Mouse (Mus musculus) midbrain, embryonic 10.5 days (tissue): Measurements from ENCODE around the gene Ccnb1. TPM values are rescaled to one million over a fixed set of nuclear protein-coding genes. Genes with fewer than 3 reads are reported as not detected.

Experiments
- DNase-seq: peaks from one replicate; pipeline ENCODE4 v3.0.0-alpha.2; 2017; ENCODE audit warnings: low spot score
- H3K27ac ChIP-seq: fragments of 300-500 bp; sonication (generic); replicated peaks from 2 replicates; pipeline ENCODE4 v1.5.1; 2016; ENCODE audit warnings: mild to moderate bottlenecking
- H3K27me3 ChIP-seq: fragments of 300-500 bp; sonication (generic); 2 replicates; pipeline ENCODE4 v1.6.1; 2016; ENCODE audit warnings: low read depth, mild to moderate bottlenecking; ENCODE audit not compliant: poor library complexity, severe bottlenecking
- H3K36me3 ChIP-seq: fragments of 300-500 bp; sonication (generic); 2 replicates; pipeline ENCODE4 v1.6.1; 2016; ENCODE audit warnings: mild to moderate bottlenecking, moderate library complexity
- H3K4me1 ChIP-seq: fragments of 300-500 bp; sonication (generic); 2 replicates; pipeline ENCODE4 v1.6.1; 2016
- H3K4me3 ChIP-seq: fragments of 300-500 bp; sonication (generic); 2 replicates; pipeline ENCODE4 v1.5.1; 2016; ENCODE audit warnings: mild to moderate bottlenecking, moderate library complexity
- H3K9me3 ChIP-seq: fragments of 300-500 bp; sonication (generic); replicated peaks from 2 replicates; pipeline ENCODE4 v1.6.1; 2016; ENCODE audit warnings: mild to moderate bottlenecking
- WGBS: fragments of 180-500 bp; shearing (Covaris S2); methylation state at CpG from one replicate; pipeline ENCODE4 v1.1.7; 2016; 5-methylcytosine and 5-hydroxymethylcytosine counted together
- polyA plus RNA-seq: library from polyadenylated mRNA; unstranded; fragments of >200 nt; fragmentation: Nextera tagmentation; extraction: Ambion mirVana; gene quantifications from 2 replicates; pipeline ENCODE4 v1.2.1, GENCODE M21; 2016

The Ccnb1 gene
- 451 and 479 TPM in 2 replicates for polyA plus RNA-seq

DNA sequence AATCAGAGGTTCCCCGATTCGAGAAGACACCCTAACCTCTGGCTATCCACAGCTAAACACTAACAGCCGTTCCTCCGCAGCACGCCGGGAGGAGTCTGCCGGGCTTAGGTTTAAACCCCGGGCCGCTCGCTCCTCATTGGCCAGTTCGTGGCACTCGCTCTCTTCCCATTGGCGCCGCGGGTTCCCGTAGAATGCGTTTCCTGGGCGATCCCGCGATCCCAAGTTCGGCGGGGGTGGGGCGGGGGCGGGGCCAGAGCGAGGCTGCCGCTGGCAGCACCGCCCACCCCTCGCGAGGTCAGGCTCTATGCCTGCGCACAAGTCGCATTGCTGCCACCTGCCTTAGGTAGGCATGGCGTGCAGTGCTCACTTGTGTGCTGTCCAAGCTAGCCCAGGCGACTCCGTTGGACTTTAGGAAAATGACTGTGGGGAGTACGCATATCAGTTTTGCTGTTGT, at the start of gene Ccnb1:
Gene Ccnb1, minus strand, starts transcription at position 157 of the 454 bp plus-strand sequence.
- no peaks in the 10 kb centered on the region for H3K27me3 ChIP-seq
- under 1% methylated on average over 35 of the region's 35 CpGs for WGBS
- H3K27ac ChIP-seq = peak within 1 kb of the TSS; percentile 98
- peaks cover 33% of the 10 kb centered on the region for H3K4me1 ChIP-seq
- H3K4me3 ChIP-seq = peak within 1 kb of the TSS; percentile 97
- H3K9me3 ChIP-seq = no peaks in the 10 kb centered on the region
- H3K36me3 ChIP-seq = peaks cover 39% of the 10 kb centered on the region
- DNase-seq = peak; percentile 98

- Histone ChIP-seq H3K9me3 (no peaks in the 10 kb centered on the region), H3K27ac (no peak overlapping the region), H3K27me3 (no peaks in the 10 kb centered on the region), H3K4me1 (peaks cover 22% of the 10 kb centered on the region), H3K36me3 (no peaks in the 10 kb centered on the region), H3K4me3 (no peak overlapping the region)
- no peak for DNase-seq
Observed at GRCm38 (mm10) chr13:100834777-100835176, 48.4 kb upstream of the Ccnb1 start.

GRCm38 (mm10) chr13:100833640-100834002, 47.3 kb upstream of the Ccnb1 start:
- Histone ChIP-seq H3K9me3 (no peaks in the 10 kb centered on the region), H3K27me3 (no peaks in the 10 kb centered on the region), H3K4me3 (peak overlapping the region; percentile 97), H3K4me1 (peaks cover 22% of the 10 kb centered on the region), H3K27ac (no peak overlapping the region), H3K36me3 (no peaks in the 10 kb centered on the region)
- DNase-seq = no peak
- 63% methylated on average over 6 of the region's 6 CpGs for WGBS

DNA sequence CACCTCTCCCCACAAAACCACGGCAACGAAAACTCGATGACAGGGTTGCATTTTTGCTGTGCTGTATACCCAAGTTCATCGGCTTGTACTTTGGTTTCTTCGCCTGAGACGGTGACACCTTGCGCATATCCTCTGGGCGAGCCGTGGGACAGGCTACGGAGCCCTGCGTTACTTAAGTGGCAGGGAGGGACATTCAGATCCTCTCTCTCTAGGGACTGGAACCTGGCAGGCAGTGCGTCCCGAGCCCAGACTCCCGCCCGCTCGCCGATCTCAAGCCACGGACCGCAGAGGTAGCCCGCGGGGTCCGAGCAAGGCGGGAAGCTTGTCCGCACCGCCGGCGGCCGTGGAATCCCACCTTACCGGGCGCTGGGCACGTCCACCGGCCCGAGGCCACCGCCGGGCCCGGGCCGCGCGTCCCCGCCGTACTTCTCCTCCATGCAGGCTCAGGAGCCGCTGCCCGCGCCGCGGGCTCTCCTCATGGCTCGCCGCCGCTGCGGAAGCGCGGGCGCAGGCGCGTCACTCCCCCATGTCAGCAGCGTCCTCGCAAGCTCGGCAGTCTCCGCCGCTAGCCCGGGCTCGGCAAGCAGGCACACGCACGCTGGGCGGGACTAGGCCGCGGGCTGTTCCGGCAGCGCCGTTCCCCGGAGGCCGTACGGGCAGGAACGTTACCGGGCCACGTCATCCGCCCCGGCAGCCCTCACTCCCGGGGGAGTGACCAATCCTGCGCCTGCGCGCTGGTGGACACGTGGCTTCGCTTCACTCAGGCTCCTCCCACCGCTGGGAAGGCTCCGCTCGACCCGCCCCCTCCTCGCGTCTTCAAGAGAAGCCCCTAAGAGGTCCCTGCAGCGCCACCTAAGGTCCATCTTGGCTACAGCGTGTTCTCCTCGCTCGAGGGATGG, 46.6 kb upstream of the Ccnb1 start, which contains the start of gene Slc30a5:
Gene Slc30a5, minus strand, starts transcription at position 687 of the 899 bp plus-strand sequence.
- peaks cover 5% of the 10 kb centered on the region for H3K36me3 ChIP-seq
- peak within 1 kb of the TSS; percentile 96 for H3K27ac ChIP-seq
- peaks cover 22% of the 10 kb centered on the region for H3K4me1 ChIP-seq
- DNase-seq = peak; percentile 99
- H3K4me3 ChIP-seq = peak within 1 kb of the TSS; percentile 97
- WGBS = under 1% methylated on average over 94 of the region's 94 CpGs
- H3K27me3 ChIP-seq = no peaks in the 10 kb centered on the region
- no peaks in the 10 kb centered on the region for H3K9me3 ChIP-seq

GRCm38 (mm10) chr13:100832188-100832587, 45.8 kb upstream of the Ccnb1 start:
- no peak for DNase-seq
- Histone ChIP-seq H3K36me3 (peaks cover 13% of the 10 kb centered on the region), H3K9me3 (no peaks in the 10 kb centered on the region), H3K4me3 (peak overlapping the region; percentile 97), H3K27ac (peak overlapping the region; percentile 96), H3K27me3 (no peaks in the 10 kb centered on the region), H3K4me1 (peaks cover 22% of the 10 kb centered on the region)
- WGBS = 18% methylated on average over 8 of the region's 8 CpGs

GRCm38 (mm10) chr13:100831123-100831522, 44.8 kb upstream of the Ccnb1 start:
- H3K27ac ChIP-seq = no peak overlapping the region
- H3K27me3 ChIP-seq = no peaks in the 10 kb centered on the region
- peaks cover 22% of the 10 kb centered on the region for H3K4me1 ChIP-seq
- 88% methylated on average over 6 of the region's 6 CpGs for WGBS
- peak overlapping the region; percentile 9; the same call in 1 of the 2 replicates for H3K4me3 ChIP-seq
- no peaks in the 10 kb centered on the region for H3K9me3 ChIP-seq
- DNase-seq = no peak
- peaks cover 22% of the 10 kb centered on the region for H3K36me3 ChIP-seq

DNA sequence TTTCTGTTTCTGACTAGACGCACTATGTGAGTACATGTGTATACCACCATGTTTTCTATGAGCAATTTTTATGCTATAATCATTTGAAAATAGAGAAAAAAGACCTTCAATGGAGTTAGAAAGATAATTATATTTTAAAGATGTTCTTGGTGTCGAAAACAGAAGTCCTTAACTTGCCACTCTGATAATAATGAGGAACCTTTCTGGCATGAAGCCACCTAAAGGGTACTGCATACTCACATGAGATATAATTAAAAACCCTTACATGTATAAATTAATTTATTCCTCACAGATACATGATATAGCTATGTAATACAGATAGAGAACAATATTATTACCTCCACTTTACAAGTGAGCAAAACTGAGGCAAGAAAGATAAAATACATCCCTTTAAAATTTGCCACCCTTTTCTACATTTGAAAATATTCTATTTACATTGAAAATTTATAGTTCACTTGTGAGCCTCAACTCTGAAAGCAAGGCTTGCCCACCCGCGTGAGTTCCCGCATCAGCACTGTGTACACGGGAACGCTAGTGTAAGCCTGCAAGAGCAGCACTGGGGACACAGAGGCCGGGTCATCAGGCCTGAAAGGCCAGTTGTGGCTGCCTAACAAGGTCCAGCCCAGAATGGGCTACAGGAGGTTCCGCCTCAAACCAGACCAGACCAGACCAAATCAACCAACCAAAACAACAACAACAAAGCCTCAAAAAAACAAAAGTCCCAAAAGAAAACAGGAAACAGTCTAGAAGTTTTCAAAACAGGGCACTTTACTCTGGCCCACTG, 39.4 kb upstream of the Ccnb1 start:
- Histone ChIP-seq H3K36me3 (peaks cover 75% of the 10 kb centered on the region), H3K4me3 (no peak overlapping the region), H3K9me3 (no peaks in the 10 kb centered on the region), H3K4me1 (0 out of 2 replicates have a peak, but pooled peaks cover 2% of the 10 kb centered on the region), H3K27me3 (no peaks in the 10 kb centered on the region), H3K27ac (no peak overlapping the region)
- no peak for DNase-seq
- WGBS = 97% methylated on average over 9 of the region's 9 CpGs

DNA sequence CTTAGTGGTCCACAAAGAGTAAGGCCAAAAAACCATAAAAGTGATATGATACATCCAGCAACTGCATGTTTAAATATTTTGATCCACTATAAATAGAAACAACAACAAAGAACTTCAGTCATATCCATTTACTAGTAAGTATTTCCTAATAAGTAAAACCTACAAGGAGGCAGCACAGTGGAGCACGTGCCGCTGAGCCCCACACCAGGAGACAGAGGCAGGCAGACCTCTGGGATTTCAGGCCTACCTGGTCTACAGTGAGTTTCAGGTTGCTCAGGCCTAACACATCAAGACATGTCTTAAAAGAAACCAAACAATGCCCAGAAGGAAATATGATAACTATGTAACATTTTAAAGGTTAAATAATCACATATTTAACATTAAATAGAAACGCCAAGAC, 38.5 kb upstream of the Ccnb1 start:
- H3K4me1 ChIP-seq = no peaks in the 10 kb centered on the region
- H3K36me3 ChIP-seq = peaks cover 84% of the 10 kb centered on the region
- H3K9me3 ChIP-seq = no peaks in the 10 kb centered on the region
- H3K27me3 ChIP-seq = no peaks in the 10 kb centered on the region
- WGBS = 98% methylated on average over 3 of the region's 3 CpGs
- H3K4me3 ChIP-seq = no peak overlapping the region
- H3K27ac ChIP-seq = no peak overlapping the region
- DNase-seq = no peak

DNA sequence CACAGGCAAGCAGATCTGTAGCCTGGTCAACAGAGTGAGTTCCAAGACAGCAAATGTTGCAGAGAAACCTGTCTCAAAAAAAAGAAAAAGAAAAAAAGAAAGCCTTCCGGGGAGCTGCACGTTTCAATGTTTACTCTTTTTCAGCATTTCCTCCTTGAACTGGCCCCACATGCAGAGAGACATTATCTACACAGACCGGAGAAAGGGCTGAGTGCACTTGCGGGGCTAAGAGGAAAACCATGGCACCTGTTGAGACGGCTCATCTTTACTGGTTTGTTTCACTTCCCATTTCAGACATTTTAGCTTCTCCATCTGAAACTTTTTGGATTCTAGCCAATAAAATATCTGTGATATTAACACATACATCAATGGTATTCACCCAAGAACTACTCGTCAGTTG, 37.9 kb upstream of the Ccnb1 start:
- Histone ChIP-seq H3K27me3 (no peaks in the 10 kb centered on the region), H3K36me3 (peaks cover 90% of the 10 kb centered on the region), H3K4me1 (no peaks in the 10 kb centered on the region), H3K4me3 (no peak overlapping the region), H3K9me3 (no peaks in the 10 kb centered on the region), H3K27ac (no peak overlapping the region)
- WGBS = 92% methylated on average over 6 of the region's 6 CpGs
- no peak for DNase-seq

GRCm38 (mm10) chr13:100823863-100824262, 37.5 kb upstream of the Ccnb1 start:
- no peak for DNase-seq
- WGBS = 97% methylated on average over 3 of the region's 3 CpGs
- H3K9me3 ChIP-seq = no peaks in the 10 kb centered on the region
- peaks cover 94% of the 10 kb centered on the region for H3K36me3 ChIP-seq
- no peak overlapping the region for H3K4me3 ChIP-seq
- no peak overlapping the region for H3K27ac ChIP-seq
- no peaks in the 10 kb centered on the region for H3K27me3 ChIP-seq
- H3K4me1 ChIP-seq = no peaks in the 10 kb centered on the region

GRCm38 (mm10) chr13:100814451-100814850, 28.1 kb upstream of the Ccnb1 start:
- H3K36me3 ChIP-seq = peaks cover 91% of the 10 kb centered on the region
- no peaks in the 10 kb centered on the region for H3K9me3 ChIP-seq
- 93% methylated on average over 6 of the region's 6 CpGs for WGBS

DNA sequence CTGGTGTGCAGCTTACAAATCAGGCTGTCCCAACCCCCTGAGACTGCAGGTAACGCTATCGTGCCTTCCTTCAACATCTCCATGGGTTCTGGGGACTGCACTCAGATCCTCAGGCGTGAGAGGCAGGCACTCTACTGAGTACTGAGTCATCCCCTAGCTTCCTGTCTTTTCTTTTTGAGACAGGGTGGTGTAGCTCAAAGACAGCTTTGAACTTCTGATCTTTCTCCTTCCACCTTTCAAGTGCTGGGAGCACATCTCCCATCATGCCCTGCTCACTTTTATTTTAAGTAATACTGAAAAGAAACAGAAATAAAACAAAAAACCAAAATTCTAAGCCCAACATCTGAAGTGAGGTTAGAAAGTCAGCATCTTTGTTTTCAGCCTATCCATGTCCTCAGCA, 19.4 kb upstream of the Ccnb1 start:
- WGBS = 94% methylated on average over 3 of the region's 3 CpGs
- Histone ChIP-seq H3K4me1 (no peaks in the 10 kb centered on the region), H3K4me3 (no peak overlapping the region), H3K27ac (no peak overlapping the region), H3K36me3 (peaks cover 94% of the 10 kb centered on the region), H3K9me3 (no peaks in the 10 kb centered on the region), H3K27me3 (no peaks in the 10 kb centered on the region)
- DNase-seq = no peak

More at GRCm38 (mm10) chr13:100814451-100814850, 28.1 kb upstream of the Ccnb1 start:
- DNase-seq = no peak
- Histone ChIP-seq H3K27ac (no peak overlapping the region), H3K27me3 (no peaks in the 10 kb centered on the region), H3K4me3 (no peak overlapping the region), H3K4me1 (no peaks in the 10 kb centered on the region)
